Mouse (Mus musculus) liver, postnatal 0 days (tissue): ENCODE results near the gene Olfr1377. TPM values are rescaled to one million over a fixed set of nuclear protein-coding genes. Genes with fewer than 3 reads are reported as not detected.

Source experiments
- ATAC-seq: fragments of 200-750 bp; cut with Nextera tagmentation; 2 replicates; pipeline ENCODE4 v1.8.0; 2017; ENCODE audit warnings: mild to moderate bottlenecking, moderate library complexity
- DNase-seq: peaks from one replicate; pipeline ENCODE4 v3.0.0-alpha.2; 2016
- H3K27ac ChIP-seq: fragments of 300-500 bp; sonication (generic); 2 replicates; pipeline ENCODE4 v1.5.1; 2014; ENCODE audit warnings: antibody characterized with exemption, moderate library complexity, mild to moderate bottlenecking, low read depth
- H3K27me3 ChIP-seq: fragments of 300-500 bp; sonication (generic); 2 replicates; pipeline ENCODE4 v1.6.1; 2014; ENCODE audit warnings: low read length, control low read depth, mixed read lengths; ENCODE audit not compliant: insufficient read depth
- H3K36me3 ChIP-seq: fragments of 300-500 bp; sonication (generic); replicated peaks from 2 replicates; pipeline ENCODE4 v1.6.1; 2014; ENCODE audit warnings: mild to moderate bottlenecking, control low read depth, low read length, moderate library complexity, mixed read lengths; ENCODE audit not compliant: insufficient read depth
- H3K4me1 ChIP-seq: fragments of 300-500 bp; sonication (generic); 2 replicates; pipeline ENCODE4 v1.6.1; 2014; ENCODE audit warnings: antibody characterized with exemption, mild to moderate bottlenecking, control low read depth; ENCODE audit not compliant: insufficient read depth
- H3K4me2 ChIP-seq: fragments of 300-500 bp; sonication (generic); 2 replicates; pipeline ENCODE4 v1.6.1; 2014; ENCODE audit warnings: low read depth, mild to moderate bottlenecking, low read length, moderate library complexity, mixed read lengths
- H3K4me3 ChIP-seq: fragments of 300-500 bp; sonication (generic); 2 replicates; pipeline ENCODE4 v1.5.1; 2014; ENCODE audit warnings: low read depth, low read length
- H3K9ac ChIP-seq: fragments of 300-500 bp; sonication (generic); replicated peaks from 2 replicates; pipeline ENCODE4 v1.6.1; 2014; ENCODE audit warnings: mild to moderate bottlenecking, moderate library complexity
- H3K9me3 ChIP-seq: fragments of 300-500 bp; sonication (generic); 2 replicates; pipeline ENCODE4 v1.6.1; 2016; ENCODE audit warnings: mild to moderate bottlenecking, control low read depth, low read length, mixed read lengths
- CTCF ChIP-seq: sonication (generic); IDR thresholded peaks from 2 replicates; pipeline ENCODE4 v1.5.1; 2016; ENCODE audit warnings: antibody characterized with exemption, low read depth
- EP300 ChIP-seq: IDR thresholded peaks from 2 replicates; pipeline ENCODE4 v1.6.1; 2016; ENCODE audit warnings: antibody characterized with exemption, low read depth, mild to moderate bottlenecking
- WGBS: fragments of 180-500 bp; shearing (Covaris S2); extraction: QIAGEN DNeasy Blood & Tissue Kit; methylation state at CpG from one replicate; pipeline ENCODE4 v1.1.7; 2014; ENCODE audit not compliant: insufficient replicate concordance; 5-methylcytosine and 5-hydroxymethylcytosine counted together
- polyA plus RNA-seq: library from polyadenylated mRNA; unstranded; fragments of >200 nt; fragmentation: Nextera tagmentation; extraction: Ambion mirVana; gene quantifications from 2 replicates; pipeline ENCODE4 v1.2.1, GENCODE M21; 2015

Olfr1377 gene
- polyA plus RNA-seq, result not detected in 2 replicates

GRCm38 (mm10) chr11:50981667-50982066 lies at the start of gene Olfr1377:
Olfr1377 (plus strand) TSS chr11:50981967.
- 63% methylated on average over 5 of the region's 5 CpGs for WGBS
- TF ChIP-seq CTCF, result no peak
- no peak for TF ChIP-seq EP300

GRCm38 (mm10) chr11:50932040-50932439 lies 49.7 kb upstream of the Olfr1377 start:
- no peak overlapping the region; the same call in 1 of the 2 replicates for H3K4me2 ChIP-seq
- 68% methylated on average over 1 of the region's 1 CpGs for WGBS
- no peak for ATAC-seq

More at GRCm38 (mm10) chr11:50981667-50982066, at the start of gene Olfr1377:
- Histone ChIP-seq H3K9ac (no peak within 1 kb of the TSS), H3K4me2 (no peak within 1 kb of the TSS), H3K4me3 (no peak within 1 kb of the TSS), H3K36me3 (no peaks in the 10 kb centered on the region), H3K9me3 (no peaks in the 10 kb centered on the region; the same call in 1 of the 2 replicates), H3K27ac (no peak within 1 kb of the TSS), H3K4me1 (no peaks in the 10 kb centered on the region), H3K27me3 (no peaks in the 10 kb centered on the region)
- no peak for ATAC-seq
- DNase-seq, result no peak

GRCm38 (mm10) chr11:50938435-50938834 lies 43.3 kb upstream of the Olfr1377 start:
- 62% methylated on average over 8 of the region's 8 CpGs for WGBS
- no peak overlapping the region for H3K4me2 ChIP-seq
- TF ChIP-seq CTCF (no peak), EP300 (no peak)

More at GRCm38 (mm10) chr11:50932040-50932439, 49.7 kb upstream of the Olfr1377 start:
- TF ChIP-seq CTCF, result no peak
- TF ChIP-seq EP300, result no peak
- 0 out of 2 replicates have a peak, but pooled peaks cover 4% of the 10 kb centered on the region for H3K4me1 ChIP-seq
- DNase-seq, result no peak
- H3K9me3 ChIP-seq, result no peaks in the 10 kb centered on the region
- no peak overlapping the region for H3K27ac ChIP-seq
- no peaks in the 10 kb centered on the region for H3K36me3 ChIP-seq
- H3K4me3 ChIP-seq, result 0 out of 2 replicates have a peak overlapping the region, but pooled peaks have one; percentile 63
- H3K9ac ChIP-seq, result no peak overlapping the region
- no peaks in the 10 kb centered on the region for H3K27me3 ChIP-seq

GRCm38 (mm10) chr11:50939621-50940366 lies 42.0 kb upstream of the Olfr1377 start:
- WGBS, result 33% methylated on average over 14 of the region's 14 CpGs
- TF ChIP-seq EP300 (no peak), CTCF (peak; percentile 94)
- no peak overlapping the region for H3K4me2 ChIP-seq
- no peaks in the 10 kb centered on the region for H3K4me1 ChIP-seq
- H3K36me3 ChIP-seq, result no peaks in the 10 kb centered on the region
- no peaks in the 10 kb centered on the region for H3K9me3 ChIP-seq
- H3K27me3 ChIP-seq, result no peaks in the 10 kb centered on the region
- H3K4me3 ChIP-seq, result no peak overlapping the region
- no peak overlapping the region for H3K27ac ChIP-seq
- DNase-seq (peak; percentile 23), ATAC-seq (no peak)
- no peak overlapping the region for H3K9ac ChIP-seq

More at GRCm38 (mm10) chr11:50938435-50938834, 43.3 kb upstream of the Olfr1377 start:
- Histone ChIP-seq H3K4me1 (no peaks in the 10 kb centered on the region), H3K27ac (no peak overlapping the region), H3K27me3 (no peaks in the 10 kb centered on the region), H3K9ac (no peak overlapping the region), H3K9me3 (no peaks in the 10 kb centered on the region), H3K36me3 (no peaks in the 10 kb centered on the region), H3K4me3 (no peak overlapping the region)
- DNase-seq (no peak), ATAC-seq (no peak)

GRCm38 (mm10) chr11:50942386-50942785 lies 39.4 kb upstream of the Olfr1377 start:
- WGBS, result 56% methylated on average over 12 of the region's 12 CpGs
- no peak for ATAC-seq

GRCm38 (mm10) chr11:50943506-50943905 lies 38.3 kb upstream of the Olfr1377 start, which contains the start of gene 4933414I15Rik:
4933414I15Rik (minus strand) TSS chr11:50943765.
- no peaks in the 10 kb centered on the region for H3K27me3 ChIP-seq
- no peaks in the 10 kb centered on the region for H3K4me1 ChIP-seq
- ATAC-seq (no peak), DNase-seq (no peak)
- no peaks in the 10 kb centered on the region for H3K36me3 ChIP-seq
- H3K4me2 ChIP-seq, result no peak within 1 kb of the TSS
- no peak within 1 kb of the TSS for H3K9ac ChIP-seq
- H3K27ac ChIP-seq, result no peak within 1 kb of the TSS
- TF ChIP-seq CTCF, result no peak
- no peak for TF ChIP-seq EP300
- no peak within 1 kb of the TSS for H3K4me3 ChIP-seq
- WGBS, result 79% methylated on average over 14 of the region's 14 CpGs
- H3K9me3 ChIP-seq, result no peaks in the 10 kb centered on the region

More at GRCm38 (mm10) chr11:50942386-50942785, 39.4 kb upstream of the Olfr1377 start:
- no peak overlapping the region for H3K4me3 ChIP-seq
- no peaks in the 10 kb centered on the region for H3K4me1 ChIP-seq
- DNase-seq, result no peak
- H3K9ac ChIP-seq, result no peak overlapping the region
- TF ChIP-seq CTCF (no peak), EP300 (no peak)
- H3K36me3 ChIP-seq, result no peaks in the 10 kb centered on the region
- no peaks in the 10 kb centered on the region for H3K9me3 ChIP-seq
- H3K27ac ChIP-seq, result no peak overlapping the region
- no peaks in the 10 kb centered on the region for H3K27me3 ChIP-seq
- no peak overlapping the region for H3K4me2 ChIP-seq
